Mouse (Mus musculus): ENCODE measurements around the gene Tbc1d7. TPM values are rescaled to one million over a fixed set of nuclear protein-coding genes. Genes with fewer than 3 reads are reported as not detected.

Gene Tbc1d7
- polyA plus RNA-seq, 1 experiment = 7.2 TPM

DNA sequence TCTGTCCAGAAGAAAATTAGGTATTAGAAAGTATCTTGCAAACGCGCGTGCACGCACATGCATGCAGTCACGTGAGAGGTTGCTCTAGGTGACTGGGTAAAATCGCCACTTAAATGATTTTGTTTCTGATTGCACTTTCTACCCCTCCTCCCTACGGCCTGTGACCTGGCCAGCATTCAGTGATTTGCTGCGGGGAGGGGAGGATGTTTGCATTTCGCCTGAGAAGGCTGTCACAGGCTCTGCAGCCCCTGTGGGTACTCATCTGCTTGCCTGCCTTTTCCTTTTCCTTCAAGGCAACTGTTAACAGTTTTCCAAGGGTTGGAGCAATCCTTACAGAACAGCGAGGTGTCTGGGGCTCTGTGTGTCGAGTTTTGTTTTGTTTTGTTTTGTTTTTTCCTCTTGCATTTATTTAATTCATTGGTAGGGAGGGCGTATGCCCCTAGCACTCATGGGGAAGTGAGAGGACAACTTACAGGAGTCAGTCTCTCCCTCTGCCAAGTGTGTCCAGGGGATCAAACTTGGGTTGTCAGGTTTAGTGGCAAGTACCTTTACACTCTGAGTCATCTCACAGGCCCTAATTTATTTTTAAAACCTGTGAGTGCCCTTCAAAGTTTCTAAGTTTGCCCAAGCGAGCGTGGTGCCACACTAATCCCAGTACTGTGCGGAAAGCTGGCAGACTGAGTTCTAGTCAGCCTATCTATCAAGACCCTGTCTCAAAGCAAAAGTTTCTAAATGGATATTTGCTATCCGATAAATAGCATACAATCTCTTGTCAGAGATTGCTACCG is 47.2 kb downstream of the Tbc1d7 start:
- TF ChIP-seq GATA1 (IDR thresholded peaks at IDR 0.05; ENCODE audit: low read length) = no peak

DNA sequence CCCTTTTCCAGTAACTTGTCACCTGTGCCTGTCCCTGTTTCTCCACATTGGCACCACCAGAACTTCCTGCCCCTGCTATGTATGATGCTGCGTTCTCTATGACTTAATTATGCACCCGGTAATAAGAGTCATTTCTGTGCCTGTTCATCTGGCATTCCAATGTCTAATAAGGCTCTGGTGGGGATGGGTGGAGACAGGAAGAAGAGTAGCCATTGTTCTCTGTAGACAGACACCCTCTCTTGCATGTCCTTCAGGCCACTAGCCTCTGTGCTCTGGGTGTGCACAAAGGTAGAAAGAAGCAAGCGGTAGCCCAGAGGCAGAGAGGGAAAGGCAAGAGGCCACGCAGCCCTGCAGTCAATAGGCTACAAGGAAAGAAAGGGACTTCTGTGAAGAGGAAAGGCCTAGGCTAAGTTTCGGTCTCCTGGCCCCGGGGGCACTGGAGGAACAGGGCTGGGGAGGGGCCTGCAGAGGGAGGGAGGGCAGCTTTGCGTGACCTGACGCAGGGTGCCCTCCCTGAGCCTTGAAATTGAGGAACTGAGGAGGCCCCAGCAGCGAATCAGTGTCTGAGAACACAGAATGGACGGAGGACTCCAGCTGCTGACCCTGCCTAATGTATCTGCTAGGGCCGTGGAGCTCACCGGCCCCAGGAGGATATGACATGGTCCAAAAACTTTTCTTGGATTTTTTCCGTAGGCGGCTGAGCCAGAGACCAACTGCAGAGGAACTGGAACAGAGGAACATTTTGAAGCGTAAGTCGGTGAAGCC is 48.8 kb downstream of the Tbc1d7 start:
- no peak for TF ChIP-seq GATA1 (IDR thresholded peaks at IDR 0.05; ENCODE audit: low read length)

DNA sequence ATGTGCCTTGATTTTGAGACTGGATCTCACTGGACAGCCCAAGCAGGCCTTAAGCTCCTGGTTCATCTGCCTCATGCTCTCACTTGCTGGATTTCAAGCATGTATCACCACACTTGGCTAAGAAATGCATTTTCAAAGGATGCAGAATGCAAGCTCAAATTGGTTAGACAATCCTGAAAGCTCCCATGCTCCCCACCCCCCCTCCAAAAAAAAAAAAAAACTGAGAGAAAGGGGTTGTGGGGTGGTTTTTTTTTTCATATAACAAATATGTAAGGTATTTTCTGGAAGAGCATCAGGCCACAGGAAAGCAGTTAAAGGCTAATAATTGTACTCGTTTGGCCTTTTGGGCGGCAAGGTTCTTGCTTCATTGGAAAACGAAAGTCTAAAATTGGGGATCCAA is 58.2 kb downstream of the Tbc1d7 start:
- no peak for TF ChIP-seq GATA1 (IDR thresholded peaks at IDR 0.05; ENCODE audit: low read length)

DNA sequence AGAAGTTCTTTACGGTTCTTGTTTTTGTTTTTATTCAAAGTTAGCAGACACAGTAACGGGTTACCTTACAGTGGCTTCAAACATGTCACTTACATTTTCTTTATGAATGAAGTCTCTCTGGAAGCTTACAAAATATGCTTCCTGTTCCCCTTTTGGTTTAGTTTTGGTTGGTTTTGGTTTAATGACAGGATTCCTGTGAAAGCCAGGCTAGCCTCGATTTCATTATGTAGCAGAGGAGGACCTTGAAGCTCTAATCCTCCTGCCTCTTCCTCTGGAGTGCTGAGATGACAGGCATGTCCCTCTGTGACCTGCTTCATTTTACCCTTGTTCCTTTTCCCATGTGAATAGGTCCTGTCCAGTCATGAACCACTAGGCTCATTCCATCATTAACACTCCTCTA is 58.6 kb downstream of the Tbc1d7 start:
- TF ChIP-seq GATA1 (IDR thresholded peaks at IDR 0.05; ENCODE audit: low read length) = no peak

DNA sequence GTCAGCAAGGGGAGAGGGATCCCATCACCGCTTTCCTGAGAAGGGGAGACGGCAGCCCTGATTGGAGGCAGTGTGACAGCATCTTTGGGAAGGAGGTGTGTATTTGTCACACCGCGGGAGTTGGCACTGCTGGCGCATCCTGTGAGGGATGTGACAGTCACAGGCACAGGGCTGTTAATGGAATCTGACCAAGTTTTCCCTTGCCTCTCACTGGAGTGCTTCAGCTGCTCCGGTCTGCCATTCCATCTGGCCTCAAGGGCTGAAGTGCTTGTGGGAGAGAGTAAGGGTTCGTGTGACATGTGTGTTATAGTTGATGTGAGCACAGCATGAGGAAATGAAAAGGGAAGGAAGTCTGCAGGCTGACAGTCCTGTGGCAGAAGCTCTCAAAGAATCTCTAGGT is 59.0 kb downstream of the Tbc1d7 start:
- no peak for TF ChIP-seq GATA1 (IDR thresholded peaks at IDR 0.05; ENCODE audit: low read length)

DNA sequence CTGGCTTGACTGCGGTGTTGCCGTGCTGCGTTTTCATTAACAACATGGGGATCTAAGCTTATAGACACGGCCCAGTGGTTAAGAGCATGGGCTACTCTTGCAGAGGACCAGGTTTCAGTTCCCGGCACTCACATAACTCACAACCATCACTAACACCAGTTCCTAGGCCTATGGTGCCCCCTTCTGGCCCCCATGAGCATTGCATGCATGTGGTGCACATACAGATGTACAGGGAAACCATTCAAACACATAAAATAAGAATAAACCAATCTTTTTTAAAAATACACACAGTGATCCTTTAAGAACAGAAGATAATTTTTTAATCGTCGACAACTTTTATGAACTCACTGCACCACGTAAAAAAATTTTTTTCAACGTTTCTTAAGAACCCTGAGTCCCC is 66.8 kb downstream of the Tbc1d7 start:
- no peak for TF ChIP-seq GATA1 (IDR thresholded peaks at IDR 0.05; ENCODE audit: low read length)

DNA sequence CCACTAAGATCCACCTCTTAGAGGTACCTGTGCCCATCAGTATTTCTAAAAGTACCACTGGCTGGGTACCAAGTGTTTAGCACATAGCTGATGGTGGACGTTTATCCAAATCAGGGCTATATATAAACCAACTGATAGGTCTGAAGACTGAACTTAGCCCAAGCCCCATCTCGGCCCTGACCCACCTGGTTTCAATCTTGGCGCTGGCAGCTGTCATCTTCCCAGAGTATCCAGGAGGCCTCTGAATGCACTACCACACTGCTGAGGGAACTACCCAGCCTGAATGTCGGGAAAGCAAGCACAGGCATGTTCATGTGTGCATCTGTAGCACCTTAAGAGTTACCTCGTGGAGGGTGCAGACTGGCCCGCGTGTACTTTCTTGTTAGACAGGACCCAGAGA is 68.4 kb downstream of the Tbc1d7 start:
- no peak for TF ChIP-seq GATA1 (IDR thresholded peaks at IDR 0.05; ENCODE audit: low read length)

Other genes starting within 250 kb of the Tbc1d7 start
- gene Gfod1, start 132.7 kb upstream of the Tbc1d7 start, polyA plus RNA-seq (2012) = 0.01 TPM in 2 replicates
- gene Sirt5, start 194.0 kb upstream of the Tbc1d7 start, polyA plus RNA-seq (2012) = 6.5 and 7.5 TPM in 2 replicates
- gene Nol7, start 226.9 kb upstream of the Tbc1d7 start, polyA plus RNA-seq (2012) = 226 and 329 TPM in 2 replicates

Data from G1E-ER4 (cell line).